Mouse (Mus musculus) CH12.LX (cell line): ENCODE data around the gene Scd4. TPM values are rescaled to one million over a fixed set of nuclear protein-coding genes. Genes with fewer than 3 reads are reported as not detected.

Source experiments
- DNase-seq: peaks from one replicate; pipeline ENCODE4 v3.0.0-alpha.2; 2013; ENCODE audit errors: extremely low read depth
- H3K27ac ChIP-seq: 2 replicates; pipeline ENCODE4 v1.5.1; 2012; ENCODE audit warnings: low read depth, mild to moderate bottlenecking, control low read depth, moderate library complexity; ENCODE audit not compliant: insufficient read depth
- H3K27me3 ChIP-seq: replicated peaks from 2 replicates; pipeline ENCODE3; 2012; ENCODE audit warnings: inconsistent platforms
- H3K36me3 ChIP-seq, 2 experiments: replicated peaks in 1 of 2; 2 replicates each; pipeline versions ENCODE3 to v1.6.1; 2012; ENCODE audit warnings: inconsistent platforms in 1 of 2, low read length in 1 of 2, mild to moderate bottlenecking in 1 of 2, mixed read lengths in 1 of 2, moderate library complexity in 1 of 2; ENCODE audit not compliant: control insufficient read depth in 1 of 2, insufficient read depth in 1 of 2
- H3K4me1 ChIP-seq, 2 experiments: 2 replicates each; pipeline ENCODE4 v1.6.1; 2012; ENCODE audit warnings: inconsistent platforms in 1 of 2, moderate library complexity in 1 of 2; ENCODE audit not compliant: insufficient read depth in 2 of 2, control insufficient read depth in 1 of 2
- H3K4me2 ChIP-seq: 2 replicates; pipeline ENCODE4 v1.6.1; 2012; ENCODE audit warnings: low read depth, mild to moderate bottlenecking, control low read depth; ENCODE audit not compliant: poor library complexity, insufficient read depth, severe bottlenecking
- H3K4me3 ChIP-seq, 3 experiments: fragments of 150-350 bp in 1 of 3; sonication (generic) in 1 of 3; replicated peaks in 1 of 3; 2 replicates each; pipeline versions ENCODE3 to v1.5.1; 2011 to 2012; ENCODE audit warnings: low read depth in 2 of 3, low read length in 2 of 3, mild to moderate bottlenecking in 2 of 3, moderate library complexity in 2 of 3, control low read depth in 1 of 3, improper control_type of control experiment in 1 of 3, inconsistent platforms in 1 of 3, mixed read lengths in 1 of 3; ENCODE audit not compliant: poor library complexity in 1 of 3
- H3K79me2 ChIP-seq: replicated peaks from 2 replicates; pipeline ENCODE4 v1.6.1; 2012; ENCODE audit warnings: mild to moderate bottlenecking, moderate library complexity; ENCODE audit not compliant: control insufficient read depth, poor library complexity, insufficient read depth, severe bottlenecking; ENCODE audit errors: extremely low read depth
- H3K9ac ChIP-seq: 2 replicates; pipeline ENCODE4 v1.6.1; 2012; ENCODE audit warnings: low read depth, mild to moderate bottlenecking, control low read depth, moderate library complexity; ENCODE audit not compliant: insufficient read depth
- H3K9me3 ChIP-seq: replicated peaks from 2 replicates; pipeline ENCODE3; 2012; ENCODE audit warnings: low read length, inconsistent platforms, mixed read lengths
- BHLHE40 ChIP-seq: IDR thresholded peaks from 2 replicates; pipeline ENCODE4 v1.6.1; 2011; ENCODE audit warnings: mild to moderate bottlenecking, low read depth, low read length, improper control_type of control experiment
- CTCF ChIP-seq, 2 experiments: IDR thresholded peaks in 1 of 2; conservative IDR thresholded peaks in 1 of 2; 2 replicates each; pipeline ENCODE4 v1.5.1; 2011 to 2012; ENCODE audit warnings: low read depth in 2 of 2, low read length in 2 of 2, improper control_type of control experiment in 1 of 2, inconsistent platforms in 1 of 2, mild to moderate bottlenecking in 1 of 2, moderate library complexity in 1 of 2
- E2F4 ChIP-seq: IDR thresholded peaks from 2 replicates; pipeline ENCODE4 v1.6.1; 2011; ENCODE audit warnings: low read depth, low read length, improper control_type of control experiment; ENCODE audit not compliant: insufficient replicate concordance
- ELF1 ChIP-seq: IDR thresholded peaks from 2 replicates; pipeline ENCODE4 v1.6.1; 2014; ENCODE audit warnings: low read depth, mild to moderate bottlenecking, inconsistent platforms, low read length, improper control_type of control experiment
- ETS1 ChIP-seq: conservative IDR thresholded peaks from 2 replicates; pipeline ENCODE4 v1.6.1; 2012; ENCODE audit warnings: low read depth, mild to moderate bottlenecking, inconsistent platforms, low read length, improper control_type of control experiment, moderate library complexity
- JUND ChIP-seq: conservative IDR thresholded peaks from 2 replicates; pipeline ENCODE4 v1.6.1; 2011; ENCODE audit warnings: low read depth, low read length, improper control_type of control experiment
- MAZ ChIP-seq: IDR thresholded peaks from 2 replicates; pipeline ENCODE4 v1.6.1; 2012; ENCODE audit warnings: low read depth, mild to moderate bottlenecking, inconsistent platforms, low read length, improper control_type of control experiment, moderate library complexity
- MEF2A ChIP-seq: IDR thresholded peaks from 2 replicates; pipeline ENCODE4 v1.6.1; 2014; ENCODE audit warnings: low read depth, mild to moderate bottlenecking, inconsistent platforms, low read length, improper control_type of control experiment, borderline replicate concordance
- MXI1 ChIP-seq: IDR thresholded peaks from 2 replicates; pipeline ENCODE4 v1.6.1; 2011; ENCODE audit warnings: mild to moderate bottlenecking, low read depth, low read length, improper control_type of control experiment
- POLR2A ChIP-seq: IDR thresholded peaks from 2 replicates; pipeline ENCODE4 v1.6.1; 2011; ENCODE audit warnings: low read depth, mild to moderate bottlenecking, improper control_type of control experiment, low read length
- POLR2AphosphoS2 ChIP-seq: IDR thresholded peaks from 2 replicates; pipeline ENCODE4 v1.6.1; 2011; ENCODE audit warnings: low read depth, low read length, improper control_type of control experiment
- RAD21 ChIP-seq: IDR thresholded peaks from 2 replicates; pipeline ENCODE4 v1.6.1; 2011; ENCODE audit warnings: low read depth, mild to moderate bottlenecking, low read length, improper control_type of control experiment, moderate library complexity
- RCOR1 ChIP-seq: conservative IDR thresholded peaks from 2 replicates; pipeline ENCODE4 v1.6.1; 2012; ENCODE audit warnings: low read depth, mild to moderate bottlenecking, inconsistent platforms, low read length, improper control_type of control experiment
- SIN3A ChIP-seq: IDR thresholded peaks from 2 replicates; pipeline ENCODE4 v1.6.1; 2012; ENCODE audit warnings: low read length, improper control_type of control experiment, inconsistent platforms
- SMC3 ChIP-seq: IDR thresholded peaks from 2 replicates; pipeline ENCODE4 v1.6.1; 2011; ENCODE audit warnings: low read depth, low read length, improper control_type of control experiment
- UBTF ChIP-seq: IDR thresholded peaks from 2 replicates; pipeline ENCODE4 v1.6.1; 2012; ENCODE audit warnings: low read depth, mild to moderate bottlenecking, inconsistent platforms, low read length, improper control_type of control experiment, moderate library complexity
- USF1 ChIP-seq: IDR thresholded peaks from 2 replicates; pipeline ENCODE4 v1.6.1; 2014; ENCODE audit warnings: low read depth, mild to moderate bottlenecking, inconsistent platforms, low read length, improper control_type of control experiment
- ZC3H11A ChIP-seq: IDR thresholded peaks from 2 replicates; pipeline ENCODE4 v1.6.1; 2012; ENCODE audit warnings: low read depth, mild to moderate bottlenecking, inconsistent platforms, low read length, improper control_type of control experiment
- ZKSCAN1 ChIP-seq: IDR thresholded peaks from 2 replicates; pipeline ENCODE4 v1.6.1; 2012; ENCODE audit warnings: low read depth, inconsistent platforms, low read length, improper control_type of control experiment, borderline replicate concordance
- ZMIZ1 ChIP-seq: IDR thresholded peaks from 2 replicates; pipeline ENCODE4 v1.6.1; 2012; ENCODE audit warnings: low read depth, mild to moderate bottlenecking, inconsistent platforms, low read length, improper control_type of control experiment
- dilution Hi-C: fragments of 300-500 bp; cut with MboI; formaldehyde crosslinking; loops from 2 replicates; pipeline ENCODE4 v1.14.3; 2020; ENCODE audit warnings: low sequenced_read_pairs; ENCODE audit not compliant: extremely low pct_unique_long_range_greater_than_20kb, extremely low pct_ligation_motif_present
- in situ Hi-C: fragments of 300-500 bp; cut with MboI; formaldehyde crosslinking; loops from 3 replicates; pipeline ENCODE4 v1.14.3; 2019; ENCODE audit warnings: low sequenced_read_pairs, low pct_ligation_motif_present, low pct_unique_long_range_greater_than_20kb, mixed read lengths
- polyA plus RNA-seq: library from polyadenylated mRNA; unstranded; fragments of >175 nt; gene quantifications from 2 replicates; pipeline ENCODE4 v1.2.1, GENCODE M21; 2012; ENCODE audit warnings: low read depth; ENCODE audit not compliant: insufficient read length
- total RNA-seq, 2 experiments: library from RNA; depleted of rRNA; stranded (reverse); fragments of 300-350 nt in 1 of 2; fragments of >200 nt in 1 of 2; gene quantifications; 2 replicates each; pipeline ENCODE4 v1.2.3; 2012 to 2014

The Scd4 gene
- total and polyA plus RNA-seq, 3 experiments: 0.11 TPM; not detected in 2

DNA sequence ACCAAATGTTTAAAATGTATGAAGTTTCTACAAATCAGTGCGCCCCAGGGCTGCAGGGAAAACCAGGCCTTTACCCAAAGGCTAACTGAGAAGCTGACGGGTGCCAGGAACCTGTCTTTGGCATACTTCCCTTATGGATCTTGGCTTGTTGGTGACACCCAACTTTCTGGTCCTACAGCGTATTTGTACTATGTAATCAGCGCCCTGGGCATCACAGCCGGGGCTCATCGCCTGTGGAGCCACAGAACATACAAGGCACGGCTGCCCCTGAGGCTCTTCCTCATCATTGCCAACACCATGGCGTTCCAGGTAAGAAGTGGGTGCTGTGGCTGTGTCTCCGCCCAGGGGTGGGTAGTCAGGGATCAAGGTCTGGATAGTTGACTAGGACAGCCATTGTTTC, 35.0 kb upstream of the Scd4 start:
- dilution Hi-C loops: no loop called here
- no peaks in the 10 kb centered on the region for H3K27me3 ChIP-seq
- no peaks in the 10 kb centered on the region for H3K9me3 ChIP-seq
- peak overlapping the region; percentile 15; the same call in 1 of the 2 replicates for H3K9ac ChIP-seq
- TF ChIP-seq MAZ: no peak
- TF ChIP-seq UBTF: no peak
- no peak for TF ChIP-seq POLR2AphosphoS2
- TF ChIP-seq SMC3: no peak
- no peak for TF ChIP-seq BHLHE40
- no peak for TF ChIP-seq RCOR1
- TF ChIP-seq POLR2A: no peak; the same call in 1 of the 2 replicates
- no peak for TF ChIP-seq ZKSCAN1
- no peak for TF ChIP-seq JUND
- TF ChIP-seq MEF2A: no peak
- TF ChIP-seq ZC3H11A: no peak
- TF ChIP-seq ETS1: no peak
- TF ChIP-seq ELF1: no peak
- no peak for TF ChIP-seq CTCF (conservative IDR thresholded peaks at IDR 0.05 in 1 of 2, IDR thresholded peaks at IDR 0.05 in 1 of 2; ENCODE audit: low read depth in 2 of 2, low read length in 2 of 2)
- no peak for TF ChIP-seq RAD21
- TF ChIP-seq USF1: no peak
- TF ChIP-seq E2F4: no peak
- H3K4me3 ChIP-seq: peak overlapping the region; percentile 68 to 94 (median 92)
- DNase-seq: no peak
- in situ Hi-C loops: loop anchor here (5.0 kb wide), 1 partner anchor 51 kb away; no protein-coding TSS in a partner anchor
- no peak overlapping the region; the same call in 1 of the 2 replicates for H3K27ac ChIP-seq
- peaks cover 72% of the 10 kb centered on the region for H3K79me2 ChIP-seq
- peak overlapping the region; percentile 85 for H3K4me2 ChIP-seq
- H3K36me3 ChIP-seq: peaks cover 71 to 76% of the 10 kb centered on the region in 2 experiments
- H3K4me1 ChIP-seq: peaks cover 18 to 53% of the 10 kb centered on the region in 2 experiments

DNA sequence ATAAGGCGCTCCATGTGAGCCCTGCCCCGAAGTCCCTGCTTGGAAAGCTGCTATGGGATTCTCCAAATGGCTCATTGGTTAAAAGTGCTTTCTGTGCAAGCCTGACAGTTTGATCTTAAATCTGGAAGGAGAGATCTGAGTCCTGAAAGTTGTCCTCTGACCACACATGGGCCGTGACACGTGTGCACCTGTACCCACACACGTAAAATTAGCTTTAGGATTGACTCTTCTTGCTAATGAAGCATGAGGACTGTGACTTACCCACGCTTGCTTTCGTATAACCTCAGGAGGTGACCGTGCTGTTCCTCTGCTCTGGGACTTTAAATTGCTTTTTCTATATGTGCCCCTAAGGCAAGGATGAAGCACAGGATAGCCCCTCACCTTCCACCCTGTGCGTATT, 33.8 kb upstream of the Scd4 start:
- TF ChIP-seq MXI1 (peak; percentile 64), ZMIZ1 (peak; percentile 11; the same call in 1 of the 2 replicates), CTCF (conservative IDR thresholded peaks at IDR 0.05 in 1 of 2, IDR thresholded peaks at IDR 0.05 in 1 of 2; ENCODE audit: low read depth in 2 of 2, low read length in 2 of 2) (no peak), SIN3A (peak; percentile 36; the same call in 1 of the 2 replicates), BHLHE40 (peak; percentile 77), ZC3H11A (no peak)
- no peaks in the 10 kb centered on the region for H3K27me3 ChIP-seq
- H3K27ac ChIP-seq: no peak overlapping the region
- H3K4me1 ChIP-seq: peaks cover 18 to 57% of the 10 kb centered on the region in 2 experiments
- H3K9me3 ChIP-seq: no peaks in the 10 kb centered on the region
- H3K4me3 ChIP-seq: peak overlapping the region in 2 of 3 experiments; percentile 2 to 92
- dilution Hi-C loops (no loop called here), in situ Hi-C loops (loop anchor here (5.0 kb wide), 1 partner anchor 52 kb away; no protein-coding TSS in a partner anchor)
- peak overlapping the region; percentile 15; the same call in 1 of the 2 replicates for H3K9ac ChIP-seq
- peaks cover 75% of the 10 kb centered on the region for H3K79me2 ChIP-seq
- H3K4me2 ChIP-seq: peak overlapping the region; percentile 85
- DNase-seq: no peak
- peaks cover 81 to 88% of the 10 kb centered on the region in 2 experiments for H3K36me3 ChIP-seq
